Mouse (Mus musculus): Measurements from ENCODE around the gene Bag6.

Gene Bag6

GRCm38 (mm10) chr17:35186681-35187080, 51.7 kb downstream of the Bag6 start:
- in situ Hi-C loops (cut with MboI; ENCODE audit: unreplicated experiment in 2 of 2), result no loop called here

- in situ Hi-C loops (cut with MboI; ENCODE audit: unreplicated experiment in 2 of 2), result no loop called here
These were observed 52.4 kb downstream of the Bag6 start for GRCm38 (mm10) chr17:35187345-35187744.

GRCm38 (mm10) chr17:35187959-35188610, 53.1 kb downstream of the Bag6 start, which contains the start of gene Lst1:
Gene Lst1 (minus strand): TSS chr17:35188439.
- in situ Hi-C loops (cut with MboI; ENCODE audit: unreplicated experiment in 2 of 2), result no loop called here

GRCm38 (mm10) chr17:35189186-35189585, 54.2 kb downstream of the Bag6 start:
- in situ Hi-C loops (cut with MboI; ENCODE audit: unreplicated experiment in 2 of 2), result no loop called here

- in situ Hi-C loops (cut with MboI; ENCODE audit: unreplicated experiment in 2 of 2), result no loop called here
These were observed 55.1 kb downstream of the Bag6 start for GRCm38 (mm10) chr17:35190096-35190495.

- in situ Hi-C loops (cut with MboI; ENCODE audit: unreplicated experiment in 2 of 2), result no loop called here
These were observed 56.7 kb downstream of the Bag6 start for GRCm38 (mm10) chr17:35191723-35192122.

GRCm38 (mm10) chr17:35192924-35193323, 57.9 kb downstream of the Bag6 start:
- in situ Hi-C loops (cut with MboI; ENCODE audit: unreplicated experiment in 2 of 2), result no loop called here

GRCm38 (mm10) chr17:35193881-35194843, 59.2 kb downstream of the Bag6 start, which contains the start of gene Ltb:
Gene Ltb (plus strand): TSS chr17:35194439.
- in situ Hi-C loops (cut with MboI; ENCODE audit: unreplicated experiment in 2 of 2), result no loop called here

GRCm38 (mm10) chr17:35194844-35195630, 60.1 kb downstream of the Bag6 start:
- in situ Hi-C loops (cut with MboI; ENCODE audit: unreplicated experiment in 2 of 2), result no loop called here

GRCm38 (mm10) chr17:35195631-35196320, 60.8 kb downstream of the Bag6 start:
- in situ Hi-C loops (cut with MboI; ENCODE audit: unreplicated experiment in 2 of 2), result no loop called here

- in situ Hi-C loops (cut with MboI; ENCODE audit: unreplicated experiment in 2 of 2), result no loop called here
These were observed 61.3 kb downstream of the Bag6 start for GRCm38 (mm10) chr17:35196321-35196641.

Measured in v-Abl transformed pro-B cells (cell line).